Mouse (Mus musculus) liver, embryonic 13.5 days (tissue): ENCODE data around the gene Olfr1086. TPM values are rescaled to one million over a fixed set of nuclear protein-coding genes. Genes with fewer than 3 reads are reported as not detected.
"Not testable (repeated sequence)": the region's sequence is repeated elsewhere in the genome, so short reads cannot be mapped to it uniquely, and the experiment has no call there.

Experiments used
- ATAC-seq: fragments of 200-750 bp; cut with Nextera tagmentation; 2 replicates; pipeline ENCODE4 v1.8.0; 2017; ENCODE audit warnings: low read depth, mild to moderate bottlenecking, moderate number of reproducible peaks, moderate library complexity
- DNase-seq: peaks from one replicate; pipeline ENCODE4 v3.0.0; 2022
- H3K27ac ChIP-seq: fragments of 300-500 bp; sonication (generic); 2 replicates; pipeline ENCODE4 v1.5.1; 2015; ENCODE audit warnings: moderate library complexity, mild to moderate bottlenecking, inconsistent platforms
- H3K27me3 ChIP-seq: fragments of 300-500 bp; sonication (generic); 2 replicates; pipeline ENCODE4 v1.6.1; 2015; ENCODE audit warnings: mild to moderate bottlenecking, inconsistent platforms
- H3K36me3 ChIP-seq: fragments of 300-500 bp; sonication (generic); 2 replicates; pipeline ENCODE4 v1.6.1; 2015; ENCODE audit warnings: mild to moderate bottlenecking, inconsistent platforms
- H3K4me1 ChIP-seq: fragments of 300-500 bp; sonication (generic); replicated peaks from 2 replicates; pipeline ENCODE4 v1.6.1; 2015; ENCODE audit warnings: inconsistent platforms
- H3K4me2 ChIP-seq: fragments of 300-500 bp; sonication (generic); 2 replicates; pipeline ENCODE4 v1.6.1; 2015; ENCODE audit warnings: inconsistent platforms, mild to moderate bottlenecking, moderate library complexity
- H3K4me3 ChIP-seq: fragments of 300-500 bp; sonication (generic); replicated peaks from 2 replicates; pipeline ENCODE4 v1.5.1; 2015; ENCODE audit warnings: mild to moderate bottlenecking, inconsistent platforms
- H3K9ac ChIP-seq: fragments of 300-500 bp; sonication (generic); 2 replicates; pipeline ENCODE4 v1.6.1; 2015; ENCODE audit warnings: mild to moderate bottlenecking, inconsistent platforms
- H3K9me3 ChIP-seq: fragments of 300-500 bp; sonication (generic); replicated peaks from 2 replicates; pipeline ENCODE4 v1.6.1; 2016; ENCODE audit warnings: inconsistent platforms
- WGBS: fragments of 180-500 bp; shearing (Covaris S2); methylation state at CpG from one replicate; pipeline ENCODE4 v1.1.7; 2015; ENCODE audit not compliant: insufficient replicate concordance; 5-methylcytosine and 5-hydroxymethylcytosine counted together
- polyA plus RNA-seq: library from polyadenylated mRNA; unstranded; fragments of >200 nt; fragmentation: Nextera tagmentation; extraction: Ambion mirVana; gene quantifications from 2 replicates; pipeline ENCODE4 v1.2.1, GENCODE M21; 2015

The Olfr1086 gene
- polyA plus RNA-seq: not detected in 2 replicates

- Histone ChIP-seq H3K9ac (no peak within 1 kb of the TSS), H3K9me3 (no peaks in the 10 kb centered on the region), H3K4me1 (no peaks in the 10 kb centered on the region), H3K36me3 (no peaks in the 10 kb centered on the region), H3K4me2 (no peak within 1 kb of the TSS), H3K27me3 (no peaks in the 10 kb centered on the region), H3K4me3 (no peak within 1 kb of the TSS), H3K27ac (no peak within 1 kb of the TSS)
- ATAC-seq: no peak
- no peak for DNase-seq
- WGBS: 34% methylated on average over 2 of the region's 2 CpGs
Observed at GRCm38 (mm10) chr2:86679992-86680391, at the start of gene Olfr1086. Gene Olfr1086 (minus strand): TSS chr2:86680092.

DNA sequence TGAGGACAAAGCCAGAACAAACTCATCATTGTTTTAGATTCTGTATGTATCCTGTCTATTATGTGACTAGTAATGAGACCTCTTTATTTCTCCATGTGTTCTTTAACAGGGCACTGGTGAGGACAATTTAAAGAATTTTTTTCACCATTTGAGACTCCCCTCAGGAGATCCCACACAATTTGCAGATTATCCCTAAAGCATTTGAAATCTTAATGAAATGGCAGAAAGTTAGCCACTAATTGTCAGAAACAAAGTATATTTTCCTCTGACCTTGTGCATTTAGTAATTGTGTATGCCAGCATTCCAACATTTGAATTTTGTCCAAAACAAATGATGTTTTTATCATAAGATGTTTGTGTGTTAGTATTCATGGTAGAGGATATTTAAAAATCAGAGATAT, 18.4 kb upstream of the Olfr1086 start, which contains the start of gene Olfr1087:
TSS of gene Olfr1087 (minus strand) at position 101 of the 400 bp plus-strand sequence.
- ATAC-seq (no peak), DNase-seq (no peak)
- no peak within 1 kb of the TSS for H3K4me2 ChIP-seq
- H3K36me3 ChIP-seq: no peaks in the 10 kb centered on the region
- H3K27me3 ChIP-seq: no peaks in the 10 kb centered on the region
- H3K27ac ChIP-seq: no peak within 1 kb of the TSS
- H3K4me3 ChIP-seq: no peak within 1 kb of the TSS
- no peak within 1 kb of the TSS for H3K9ac ChIP-seq
- H3K9me3 ChIP-seq: no peaks in the 10 kb centered on the region
- no peaks in the 10 kb centered on the region for H3K4me1 ChIP-seq

- H3K9me3 ChIP-seq: no peaks in the 10 kb centered on the region
- no peaks in the 10 kb centered on the region for H3K4me1 ChIP-seq
- no peaks in the 10 kb centered on the region for H3K36me3 ChIP-seq
- no peak within 1 kb of the TSS for H3K9ac ChIP-seq
- WGBS: 11% methylated on average over 1 of the region's 1 CpGs
- no peak for DNase-seq
- H3K4me2 ChIP-seq: no peak within 1 kb of the TSS
- no peaks in the 10 kb centered on the region for H3K27me3 ChIP-seq
- H3K4me3 ChIP-seq: no peak within 1 kb of the TSS
- no peak for ATAC-seq
- no peak within 1 kb of the TSS for H3K27ac ChIP-seq
Observed at GRCm38 (mm10) chr2:86661919-86662318, 18.0 kb downstream of the Olfr1086 start, which contains the start of gene Olfr1085. Gene Olfr1085 (minus strand): TSS chr2:86662019.

DNA sequence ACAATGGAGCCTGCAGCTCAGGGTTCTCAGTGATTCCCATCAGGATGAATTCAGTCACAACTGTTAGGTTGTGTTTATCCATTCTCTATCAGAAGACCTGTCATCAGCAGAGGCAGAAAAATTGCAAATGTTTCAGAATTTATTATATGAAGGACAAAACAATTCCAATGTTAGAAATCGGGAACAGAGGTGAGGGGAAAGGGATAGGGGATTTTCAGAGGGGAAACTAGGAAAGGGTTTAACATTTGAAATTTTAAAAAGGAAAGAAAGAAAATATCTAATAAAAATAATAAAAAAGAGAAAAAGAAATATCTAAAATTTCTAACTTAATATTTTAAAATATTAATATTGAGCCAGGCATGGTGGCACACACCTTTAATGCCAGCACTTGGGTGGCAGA, 40.3 kb downstream of the Olfr1086 start, which contains the start of gene Olfr1084:
TSS of gene Olfr1084 (minus strand) at position 101 of the 400 bp plus-strand sequence.
- not testable (repeated sequence) for DNase-seq

More for the DNA sequence above, 40.3 kb downstream of the Olfr1086 start, which contains the start of gene Olfr1084:
- not testable (repeated sequence) for H3K4me1 ChIP-seq, H3K27ac ChIP-seq, H3K27me3 ChIP-seq, H3K9me3 ChIP-seq, H3K4me2 ChIP-seq, H3K9ac ChIP-seq, H3K36me3 ChIP-seq, ATAC-seq, H3K4me3 ChIP-seq
- WGBS: 64% methylated on average over 1 of the region's 1 CpGs

Other genes with a start within 250 kb of the Olfr1086 start
- gene Olfr1065, start 229.5 kb downstream of the Olfr1086 start, polyA plus RNA-seq: not detected in 2 replicates
- gene Olfr1066, start 223.8 kb downstream of the Olfr1086 start, polyA plus RNA-seq: not detected in 2 replicates
- gene Olfr228, start 192.7 kb downstream of the Olfr1086 start, polyA plus RNA-seq: not detected in 2 replicates
- not detected in 2 replicates for gene Olfr1076, start 171.6 kb downstream of the Olfr1086 start, polyA plus RNA-seq
- not detected in 2 replicates for gene Olfr1079, start 137.6 kb downstream of the Olfr1086 start, polyA plus RNA-seq
- gene Olfr1080, start 121.9 kb downstream of the Olfr1086 start, polyA plus RNA-seq: not detected in 2 replicates
- gene Olfr1082, start 81.1 kb downstream of the Olfr1086 start, polyA plus RNA-seq: not detected in 2 replicates
- gene Olfr1084, start 40.4 kb downstream of the Olfr1086 start, polyA plus RNA-seq: not detected in 2 replicates
- gene Olfr1085, start 18.1 kb downstream of the Olfr1086 start, polyA plus RNA-seq: not detected in 2 replicates
- gene Olfr1087, start 18.3 kb upstream of the Olfr1086 start, polyA plus RNA-seq: not detected in 2 replicates
- gene Olfr1089, start 53.6 kb upstream of the Olfr1086 start, polyA plus RNA-seq: not detected in 2 replicates
- not detected in 2 replicates for gene Olfr1090, start 78.9 kb upstream of the Olfr1086 start, polyA plus RNA-seq
- not detected in 2 replicates for gene Olfr1093, start 102.4 kb upstream of the Olfr1086 start, polyA plus RNA-seq
- not detected in 2 replicates for gene Olfr141, start 129.9 kb upstream of the Olfr1086 start, polyA plus RNA-seq
- not detected in 2 replicates for gene Olfr1094, start 144.6 kb upstream of the Olfr1086 start, polyA plus RNA-seq
- gene Olfr1095, start 171.6 kb upstream of the Olfr1086 start, polyA plus RNA-seq: not detected in 2 replicates
- not detected in 2 replicates for gene Gm13723, start 194.7 kb upstream of the Olfr1086 start, polyA plus RNA-seq
- not detected in 2 replicates for gene Olfr1097, start 212.1 kb upstream of the Olfr1086 start, polyA plus RNA-seq
- not detected in 2 replicates for gene Olfr1098, start 244.5 kb upstream of the Olfr1086 start, polyA plus RNA-seq